Mouse (Mus musculus) cortical plate, adult 2 months (tissue): ENCODE data around the gene D430019H16Rik.

Experiments used
- CTCF ChIP-seq: fragments of 200-500 bp; IDR thresholded peaks from 2 replicates; pipeline ENCODE4 v1.5.1; 2011; ENCODE audit warnings: mild to moderate bottlenecking, control low read depth, low read length; ENCODE audit not compliant: insufficient read depth; ENCODE audit errors: extremely low read depth
- POLR2A ChIP-seq: fragments of 200-500 bp; IDR thresholded peaks from 2 replicates; pipeline ENCODE4 v1.6.1; 2011; ENCODE audit warnings: mild to moderate bottlenecking, low read length, control low read depth; ENCODE audit not compliant: insufficient read depth; ENCODE audit errors: extremely low read depth

- TF ChIP-seq CTCF (no peak), POLR2A (no peak)
These were observed 23.3 kb downstream of the D430019H16Rik start for GRCm38 (mm10) chr12:105476993-105477392.
